Mouse (Mus musculus) hindbrain, embryonic 15.5 days (tissue): ENCODE measurements around the gene Prdx6. TPM values are rescaled to one million over a fixed set of nuclear protein-coding genes. Genes with fewer than 3 reads are reported as not detected.

ENCODE experiments used
- ATAC-seq: fragments of 200-750 bp; cut with Nextera tagmentation; 2 replicates; pipeline ENCODE4 v1.8.0; 2017; ENCODE audit warnings: low read depth, moderate number of reproducible peaks, moderate TSS enrichment; ENCODE audit not compliant: low FRiP score
- H3K27ac ChIP-seq: fragments of 300-500 bp; sonication (generic); replicated peaks from 2 replicates; pipeline ENCODE4 v1.5.1; 2015; ENCODE audit warnings: mild to moderate bottlenecking, inconsistent platforms
- H3K27me3 ChIP-seq: fragments of 300-500 bp; sonication (generic); 2 replicates; pipeline ENCODE4 v1.6.1; 2015; ENCODE audit warnings: control low read depth, inconsistent platforms
- H3K36me3 ChIP-seq: fragments of 300-500 bp; sonication (generic); 2 replicates; pipeline ENCODE4 v1.6.1; 2015; ENCODE audit warnings: control low read depth, inconsistent platforms
- H3K4me1 ChIP-seq: fragments of 300-500 bp; sonication (generic); replicated peaks from 2 replicates; pipeline ENCODE4 v1.6.1; 2015; ENCODE audit warnings: control low read depth, inconsistent platforms
- H3K4me2 ChIP-seq: fragments of 300-500 bp; sonication (generic); 2 replicates; pipeline ENCODE4 v1.6.1; 2015; ENCODE audit warnings: moderate library complexity, mild to moderate bottlenecking, inconsistent platforms
- H3K4me3 ChIP-seq: fragments of 300-500 bp; sonication (generic); 2 replicates; pipeline ENCODE4 v1.5.1; 2015; ENCODE audit warnings: mild to moderate bottlenecking, inconsistent platforms
- H3K9ac ChIP-seq: fragments of 300-500 bp; sonication (generic); 2 replicates; pipeline ENCODE4 v1.6.1; 2015; ENCODE audit warnings: inconsistent platforms
- H3K9me3 ChIP-seq: fragments of 300-500 bp; sonication (generic); 2 replicates; pipeline ENCODE4 v1.6.1; 2016; ENCODE audit warnings: control low read depth, inconsistent platforms
- WGBS: fragments of 180-500 bp; shearing (Covaris S2); methylation state at CpG from one replicate; pipeline ENCODE4 v1.1.7; 2015; 5-methylcytosine and 5-hydroxymethylcytosine counted together
- polyA plus RNA-seq: library from polyadenylated mRNA; unstranded; fragments of >200 nt; fragmentation: Nextera tagmentation; extraction: Ambion mirVana; gene quantifications from 2 replicates; pipeline ENCODE4 v1.2.1, GENCODE M21; 2015

Gene Prdx6
- polyA plus RNA-seq, 1 experiment from 2014 or later = 181 TPM

DNA sequence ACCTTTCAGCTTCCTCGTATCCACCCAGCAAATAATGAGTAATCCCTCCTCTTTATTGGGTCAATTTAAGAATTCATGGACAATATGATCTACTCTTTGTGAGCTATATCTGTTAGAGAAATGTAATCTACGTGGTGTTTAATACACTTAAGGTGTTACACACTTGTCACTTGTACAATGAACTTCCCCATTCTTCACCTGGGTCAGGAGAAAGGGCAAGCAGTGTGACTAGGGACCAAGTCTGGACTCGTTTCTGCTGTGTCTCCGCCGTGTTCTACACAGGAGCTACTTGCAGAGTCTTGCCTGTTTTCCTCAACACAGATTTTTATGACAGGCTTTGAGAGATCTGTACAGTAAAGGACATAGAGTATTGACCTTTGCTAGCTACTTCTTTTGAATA lies 13.9 kb upstream of the Prdx6 start:
- Histone ChIP-seq H3K4me1 (0 out of 2 replicates have a peak, but pooled peaks cover 4% of the 10 kb centered on the region), H3K27ac (no peak overlapping the region), H3K36me3 (no peaks in the 10 kb centered on the region), H3K4me2 (no peak overlapping the region), H3K27me3 (no peaks in the 10 kb centered on the region), H3K4me3 (no peak overlapping the region), H3K9ac (no peak overlapping the region), H3K9me3 (no peaks in the 10 kb centered on the region)
- ATAC-seq = no peak
- WGBS = 92% methylated on average over 5 of the region's 5 CpGs

DNA sequence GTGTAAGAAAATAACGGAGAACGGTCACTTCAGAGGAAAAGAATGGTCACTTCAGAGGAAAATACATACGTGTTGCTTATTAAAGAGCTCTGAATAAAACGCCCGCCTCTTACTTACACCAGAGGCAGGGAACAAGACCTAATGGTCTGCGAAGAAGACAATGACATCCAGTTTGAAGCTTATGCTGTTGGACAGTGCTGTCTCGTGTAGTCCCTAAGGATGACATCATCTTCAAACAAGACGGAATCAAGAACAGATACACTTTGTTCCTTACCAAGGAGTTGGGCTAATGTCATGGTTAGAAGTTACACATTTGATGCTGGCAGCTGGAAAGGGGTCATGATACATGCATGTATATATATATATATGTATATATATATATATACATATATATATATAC lies 12.6 kb upstream of the Prdx6 start:
- H3K27me3 ChIP-seq = no peaks in the 10 kb centered on the region
- no peaks in the 10 kb centered on the region for H3K9me3 ChIP-seq
- no peak overlapping the region for H3K27ac ChIP-seq
- 86% methylated on average over 8 of the region's 8 CpGs for WGBS
- H3K4me3 ChIP-seq = no peak overlapping the region
- H3K36me3 ChIP-seq = no peaks in the 10 kb centered on the region
- no peak overlapping the region for H3K9ac ChIP-seq
- no peak for ATAC-seq
- no peak overlapping the region for H3K4me2 ChIP-seq
- no peaks in the 10 kb centered on the region for H3K4me1 ChIP-seq

DNA sequence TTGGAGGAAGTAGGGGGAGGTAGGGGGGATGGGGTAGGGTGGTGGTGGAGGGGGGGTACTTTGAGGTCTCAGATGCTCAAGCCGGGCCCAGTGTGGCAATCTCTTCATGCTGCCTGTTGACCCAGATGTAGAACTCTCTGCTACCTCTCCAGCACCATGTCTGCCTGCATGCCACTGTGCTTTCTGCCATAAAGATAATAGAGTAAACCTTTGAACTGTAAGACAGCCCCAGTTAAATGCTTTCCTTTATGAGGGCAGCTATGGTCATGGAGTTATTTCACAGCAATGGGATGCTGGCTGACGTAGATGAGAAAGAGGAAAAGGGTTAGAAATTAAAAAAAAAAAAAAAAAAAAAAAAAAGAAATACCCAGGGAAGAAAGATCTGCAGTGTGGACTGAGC lies 11.5 kb upstream of the Prdx6 start:
- Histone ChIP-seq H3K9me3 (no peaks in the 10 kb centered on the region), H3K4me3 (no peak overlapping the region), H3K4me2 (no peak overlapping the region), H3K27me3 (no peaks in the 10 kb centered on the region), H3K36me3 (no peaks in the 10 kb centered on the region), H3K4me1 (no peaks in the 10 kb centered on the region), H3K9ac (no peak overlapping the region), H3K27ac (no peak overlapping the region)
- ATAC-seq = no peak
- WGBS = 93% methylated on average over 2 of the region's 2 CpGs

DNA sequence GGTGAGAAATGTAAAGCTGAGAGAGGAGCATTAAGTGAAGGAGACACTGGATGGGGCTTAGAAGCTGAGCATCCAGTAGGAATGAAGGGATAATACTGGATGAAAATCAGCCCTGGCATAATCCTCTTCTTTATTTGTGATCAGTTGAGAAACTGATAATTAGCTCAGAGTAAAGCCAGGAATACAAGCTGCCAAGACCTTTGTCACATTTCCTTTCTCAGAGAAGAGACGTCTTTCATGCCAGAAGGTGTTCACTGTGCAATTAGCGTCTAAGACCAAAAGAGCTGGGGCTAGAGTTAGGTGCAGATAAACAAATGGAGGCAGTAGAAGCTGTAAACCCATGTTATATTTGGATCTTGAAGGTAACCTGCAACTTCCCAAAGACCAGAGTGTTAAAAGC lies 9.7 kb upstream of the Prdx6 start:
- 81% methylated on average over 2 of the region's 2 CpGs for WGBS
- no peaks in the 10 kb centered on the region for H3K36me3 ChIP-seq
- no peak overlapping the region for H3K4me2 ChIP-seq
- no peaks in the 10 kb centered on the region for H3K9me3 ChIP-seq
- no peak for ATAC-seq
- H3K27me3 ChIP-seq = no peaks in the 10 kb centered on the region
- H3K4me3 ChIP-seq = no peak overlapping the region
- no peak overlapping the region for H3K27ac ChIP-seq
- H3K4me1 ChIP-seq = no peaks in the 10 kb centered on the region
- H3K9ac ChIP-seq = no peak overlapping the region

DNA sequence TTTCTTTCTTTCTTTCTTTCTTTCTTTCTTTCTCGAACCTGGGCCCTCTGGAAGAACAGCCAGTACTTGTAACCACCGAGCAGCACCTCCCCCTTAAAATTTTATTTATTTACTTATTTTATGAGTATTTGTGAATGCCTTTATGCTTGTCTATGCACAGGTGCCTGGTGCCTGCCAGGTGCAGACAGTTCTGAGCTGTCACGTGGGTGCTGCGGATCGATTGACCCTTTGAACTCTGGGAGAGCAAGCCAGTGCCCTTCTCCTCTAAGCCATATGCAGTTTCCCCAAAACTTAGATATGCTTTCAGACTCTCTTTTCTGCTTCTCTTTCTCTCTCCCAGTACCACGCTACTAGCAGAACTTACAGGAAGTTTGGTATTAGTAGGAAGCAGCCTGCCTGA lies 8.1 kb upstream of the Prdx6 start:
- Histone ChIP-seq H3K9ac (no peak overlapping the region), H3K4me2 (no peak overlapping the region), H3K27me3 (0 out of 2 replicates have a peak, but pooled peaks cover under 1% of the 10 kb centered on the region), H3K27ac (no peak overlapping the region), H3K4me1 (no peaks in the 10 kb centered on the region), H3K4me3 (no peak overlapping the region), H3K36me3 (no peaks in the 10 kb centered on the region), H3K9me3 (no peaks in the 10 kb centered on the region)
- WGBS = 80% methylated on average over 5 of the region's 6 CpGs
- ATAC-seq = no peak

DNA sequence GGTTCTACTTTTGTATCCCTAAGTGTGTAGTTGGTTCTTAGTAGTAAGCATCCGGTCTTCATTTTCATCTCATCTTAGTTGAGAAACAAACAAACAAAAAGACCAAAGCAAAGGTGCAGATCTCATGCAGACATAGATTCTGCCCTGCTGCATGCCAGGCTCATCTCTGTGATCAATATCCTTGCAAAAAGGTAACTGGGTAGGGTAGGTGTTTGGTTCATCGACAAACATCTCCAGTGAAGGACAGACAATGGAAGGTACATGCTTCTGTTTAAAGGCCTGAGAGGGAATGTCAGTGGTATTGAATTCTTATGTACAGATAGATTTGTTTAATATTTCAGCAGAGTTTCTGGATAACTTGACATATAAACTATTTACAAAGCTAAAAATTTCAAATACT lies 7.3 kb upstream of the Prdx6 start:
- 98% methylated on average over 2 of the region's 2 CpGs for WGBS
- Histone ChIP-seq H3K9me3 (no peaks in the 10 kb centered on the region), H3K27me3 (0 out of 2 replicates have a peak, but pooled peaks cover 3% of the 10 kb centered on the region), H3K4me2 (no peak overlapping the region), H3K4me1 (no peaks in the 10 kb centered on the region), H3K9ac (no peak overlapping the region), H3K27ac (no peak overlapping the region), H3K36me3 (no peaks in the 10 kb centered on the region), H3K4me3 (no peak overlapping the region)
- ATAC-seq = no peak

DNA sequence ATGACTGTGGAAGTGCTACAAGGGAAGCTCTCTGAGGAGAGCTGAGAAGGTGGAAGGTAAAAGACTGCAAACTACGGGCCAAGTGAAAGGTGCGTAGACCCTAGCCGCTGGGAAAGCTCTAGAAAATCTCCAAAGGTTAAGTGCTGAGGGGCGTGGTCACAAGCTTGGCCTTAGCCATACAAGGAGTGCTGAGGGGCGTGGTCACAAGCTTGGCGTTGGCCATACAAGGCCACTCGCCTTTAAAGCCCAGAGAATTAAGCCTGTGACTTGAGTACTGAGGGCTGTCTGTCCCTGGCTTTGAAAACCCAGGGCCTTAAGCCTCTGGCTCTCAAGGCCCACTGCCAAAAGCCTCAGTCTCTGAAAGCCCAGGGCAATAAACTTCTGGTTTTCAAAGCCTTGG lies 5.9 kb upstream of the Prdx6 start:
- H3K27me3 ChIP-seq = 0 out of 2 replicates have a peak, but pooled peaks cover 3% of the 10 kb centered on the region
- 73% methylated on average over 7 of the region's 7 CpGs for WGBS
- H3K4me2 ChIP-seq = no peak overlapping the region
- no peak overlapping the region for H3K9ac ChIP-seq
- no peak for ATAC-seq
- H3K9me3 ChIP-seq = no peaks in the 10 kb centered on the region
- H3K36me3 ChIP-seq = no peaks in the 10 kb centered on the region
- no peaks in the 10 kb centered on the region for H3K4me1 ChIP-seq
- H3K4me3 ChIP-seq = no peak overlapping the region
- H3K27ac ChIP-seq = no peak overlapping the region

DNA sequence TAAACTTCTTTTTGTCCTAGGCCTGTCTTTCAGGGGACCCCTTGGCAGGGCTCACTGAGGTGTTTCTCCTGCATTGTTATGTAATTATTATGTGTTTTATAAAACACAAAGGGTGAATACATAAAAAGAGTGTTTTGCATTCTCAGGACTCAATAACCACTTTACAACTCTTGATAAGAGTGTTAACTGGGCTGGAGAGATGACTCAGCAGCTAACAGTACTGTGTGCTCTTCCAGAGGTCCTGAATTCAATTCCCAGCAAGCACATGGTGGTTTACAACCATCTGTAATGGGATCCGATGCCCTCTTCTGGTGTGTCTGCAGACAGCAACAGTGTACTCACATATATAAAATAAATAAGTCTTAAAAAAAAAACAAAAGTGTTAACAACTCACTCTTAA lies 3.3 kb upstream of the Prdx6 start:
- Histone ChIP-seq H3K36me3 (no peaks in the 10 kb centered on the region), H3K4me3 (no peak overlapping the region), H3K9ac (no peak overlapping the region), H3K27ac (no peak overlapping the region), H3K9me3 (no peaks in the 10 kb centered on the region), H3K27me3 (0 out of 2 replicates have a peak, but pooled peaks cover 3% of the 10 kb centered on the region), H3K4me1 (peaks cover 17% of the 10 kb centered on the region), H3K4me2 (no peak overlapping the region)
- WGBS = 83% methylated on average over 1 of the region's 1 CpGs
- ATAC-seq = no peak

DNA sequence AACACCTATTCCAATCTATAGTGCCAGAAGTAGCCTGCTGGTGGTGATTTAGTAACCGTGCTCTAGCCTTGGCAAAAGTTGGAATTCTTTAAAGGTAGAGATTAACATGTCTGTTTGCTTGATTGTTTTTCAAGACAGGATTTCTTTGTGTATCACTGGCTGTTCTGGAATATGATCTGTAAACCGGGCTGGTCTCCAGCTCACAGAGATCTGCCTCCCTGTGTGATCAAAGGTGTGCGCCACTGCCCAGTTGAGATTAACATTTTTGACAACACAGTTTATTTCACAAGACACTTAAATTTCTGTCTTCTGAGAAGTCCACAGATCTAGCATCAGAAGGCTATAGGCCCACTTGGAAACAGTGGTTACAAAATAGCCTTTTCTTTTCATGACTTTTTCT lies 1.9 kb upstream of the Prdx6 start:
- 84% methylated on average over 3 of the region's 3 CpGs for WGBS
- Histone ChIP-seq H3K27ac (no peak overlapping the region), H3K4me3 (no peak overlapping the region), H3K9ac (no peak overlapping the region), H3K4me2 (no peak overlapping the region), H3K4me1 (peaks cover 31% of the 10 kb centered on the region), H3K9me3 (no peaks in the 10 kb centered on the region), H3K36me3 (no peaks in the 10 kb centered on the region), H3K27me3 (0 out of 2 replicates have a peak, but pooled peaks cover 3% of the 10 kb centered on the region)
- no peak for ATAC-seq

DNA sequence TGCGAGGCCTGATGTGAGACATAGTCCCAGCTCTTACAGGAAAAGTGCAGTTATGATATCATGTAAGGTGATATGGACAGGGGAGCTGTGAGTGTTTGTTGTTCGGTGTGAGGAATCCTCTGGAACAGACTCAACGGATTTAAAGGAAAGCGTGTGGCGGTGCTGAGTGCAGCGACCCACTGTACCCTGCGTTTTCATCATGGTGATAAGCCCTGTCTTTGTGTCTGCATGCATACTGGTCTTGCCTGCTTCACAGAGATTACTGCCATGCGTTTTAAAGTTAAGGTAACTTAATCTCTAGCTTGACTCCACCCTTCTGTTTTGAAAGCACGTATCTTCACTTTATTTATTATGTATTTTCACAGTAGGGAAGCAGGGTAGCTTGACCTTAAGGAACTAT lies 1.3 kb upstream of the Prdx6 start:
- no peak for ATAC-seq
- Histone ChIP-seq H3K27ac (no peak overlapping the region), H3K4me1 (peaks cover 32% of the 10 kb centered on the region), H3K36me3 (no peaks in the 10 kb centered on the region), H3K4me2 (no peak overlapping the region), H3K27me3 (0 out of 2 replicates have a peak, but pooled peaks cover 3% of the 10 kb centered on the region), H3K9ac (no peak overlapping the region), H3K4me3 (no peak overlapping the region), H3K9me3 (no peaks in the 10 kb centered on the region)
- 85% methylated on average over 9 of the region's 9 CpGs for WGBS

DNA sequence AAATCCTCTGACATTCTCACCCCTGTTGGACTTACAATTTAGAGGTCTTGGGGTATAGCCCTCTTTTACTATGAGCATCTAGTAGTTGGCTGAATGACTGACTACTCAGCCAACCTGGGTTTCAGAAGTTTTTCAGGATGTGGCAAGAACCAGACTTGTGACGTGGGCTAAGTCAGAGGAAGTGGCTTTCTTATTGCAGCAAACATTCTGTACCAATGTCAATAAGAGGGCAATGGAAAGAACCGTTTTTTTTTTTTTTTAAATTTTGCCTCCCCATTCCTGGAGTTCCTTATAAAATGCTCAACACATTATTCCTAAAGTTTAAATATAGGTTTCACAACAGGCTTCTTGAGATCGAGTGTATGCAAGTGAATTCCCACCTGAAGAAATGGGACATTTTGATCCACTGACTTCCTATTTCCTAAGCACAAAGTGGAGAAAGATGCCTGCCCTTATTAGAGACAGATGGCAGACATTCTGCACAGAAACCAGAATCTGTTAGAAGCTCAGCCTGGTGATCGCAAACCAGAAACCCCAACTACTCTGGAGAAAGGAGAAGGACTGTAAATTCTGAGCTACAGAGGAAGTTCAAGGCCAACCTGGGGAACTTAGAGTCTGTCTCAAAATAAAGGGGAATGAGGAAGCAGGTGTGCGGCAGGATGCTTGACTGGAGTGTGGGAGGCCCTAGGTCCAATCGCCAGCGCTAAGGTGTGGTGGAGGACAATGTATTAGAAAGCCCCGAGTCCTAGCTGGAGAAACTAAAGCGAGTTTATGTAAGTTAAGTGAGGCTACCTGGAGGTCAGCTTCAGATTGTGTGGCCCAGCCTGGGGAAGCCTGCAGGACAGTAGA lies 622 bp upstream of the Prdx6 start:
- ATAC-seq = no peak
- Histone ChIP-seq H3K4me1 (peaks cover 35% of the 10 kb centered on the region), H3K36me3 (no peaks in the 10 kb centered on the region), H3K4me2 (peak overlapping the region; percentile 94), H3K27ac (no peak overlapping the region), H3K4me3 (peak overlapping the region; percentile 75), H3K9ac (peak overlapping the region; percentile 69; the same call in 1 of the 2 replicates), H3K9me3 (no peaks in the 10 kb centered on the region), H3K27me3 (0 out of 2 replicates have a peak, but pooled peaks cover 3% of the 10 kb centered on the region)
- WGBS = 72% methylated on average over 9 of the region's 9 CpGs

DNA sequence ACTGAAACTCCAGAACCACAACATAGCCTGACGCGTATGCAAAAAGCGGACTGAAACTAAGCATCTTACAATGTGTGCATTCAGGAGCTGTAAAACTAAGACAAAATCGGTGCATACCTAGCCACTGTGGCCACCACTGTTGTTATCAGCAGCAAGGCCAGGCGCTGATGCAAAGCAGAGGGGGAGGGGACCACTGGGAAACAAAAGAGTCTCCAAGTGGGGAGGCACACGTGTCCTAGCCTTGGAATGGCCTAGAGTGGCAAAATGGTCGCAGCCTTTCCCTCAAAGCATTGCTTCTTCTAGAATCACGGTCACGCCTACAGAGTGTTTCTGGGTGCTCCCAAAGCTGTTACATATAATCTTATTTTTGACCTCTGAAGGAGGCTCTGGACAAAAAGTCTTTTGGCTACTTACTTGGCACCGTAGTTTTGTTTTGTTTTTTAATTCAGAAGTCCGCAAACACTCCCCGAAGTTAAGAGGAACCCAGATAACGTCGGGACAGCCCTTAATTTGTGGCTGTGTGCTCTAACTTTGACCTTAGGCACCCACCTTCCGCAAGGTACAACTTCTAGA lies 902 bp downstream of the Prdx6 start:
- no peak overlapping the region for H3K27ac ChIP-seq
- peak overlapping the region; percentile 94 for H3K4me2 ChIP-seq
- H3K4me3 ChIP-seq = peak overlapping the region; percentile 75
- WGBS = under 1% methylated on average over 15 of the region's 15 CpGs
- 0 out of 2 replicates have a peak, but pooled peaks cover 3% of the 10 kb centered on the region for H3K27me3 ChIP-seq
- ATAC-seq = peak; percentile 28
- no peaks in the 10 kb centered on the region for H3K9me3 ChIP-seq
- 0 out of 2 replicates have a peak, but pooled peaks cover 3% of the 10 kb centered on the region for H3K36me3 ChIP-seq
- peaks cover 35% of the 10 kb centered on the region for H3K4me1 ChIP-seq
- peak overlapping the region; percentile 69 for H3K9ac ChIP-seq
